Mouse (Mus musculus) heart, adult 2 months (tissue): ENCODE measurements around the gene Gm20837. TPM values are rescaled to one million over a fixed set of nuclear protein-coding genes. Genes with fewer than 3 reads are reported as not detected.
"Not testable (repeated sequence)": the region's sequence is repeated elsewhere in the genome, so short reads cannot be mapped to it uniquely, and the experiment has no call there.

Source experiments
- DNase-seq, 2 experiments: peaks; one replicate each; pipeline ENCODE4 v3.0.0; 2021
- H3K27ac ChIP-seq: fragments of 200-600 bp; 2 replicates; pipeline ENCODE4 v1.8.1; 2022
- H3K27me3 ChIP-seq: fragments of 200-500 bp; 2 replicates; pipeline ENCODE4 v1.6.1; 2012; ENCODE audit warnings: mild to moderate bottlenecking, low read length, inconsistent platforms, mixed read lengths; ENCODE audit not compliant: control insufficient read depth, insufficient read depth
- H3K36me3 ChIP-seq: fragments of 200-500 bp; 2 replicates; pipeline ENCODE4 v1.6.1; 2012; ENCODE audit warnings: low read length, inconsistent platforms; ENCODE audit not compliant: control insufficient read depth, insufficient read depth
- H3K4me1 ChIP-seq: fragments of 200-500 bp; 2 replicates; pipeline ENCODE4 v1.6.1; 2011; ENCODE audit warnings: low read length; ENCODE audit not compliant: control insufficient read depth, insufficient read depth
- H3K4me3 ChIP-seq: fragments of 200-600 bp; 2 replicates; pipeline ENCODE4 v1.8.1; 2022
- H3K79me2 ChIP-seq: fragments of 200-500 bp; replicated peaks from 2 replicates; pipeline ENCODE4 v1.6.1; 2012; ENCODE audit warnings: mild to moderate bottlenecking, inconsistent platforms, low read length, moderate library complexity, mixed read lengths; ENCODE audit not compliant: control insufficient read depth, insufficient read depth
- H3K9ac ChIP-seq: fragments of 200-500 bp; 2 replicates; pipeline ENCODE4 v1.6.1; 2012; ENCODE audit warnings: low read depth, mild to moderate bottlenecking, control low read depth, inconsistent platforms, low read length, mixed read lengths
- WGBS: fragments of 180-500 bp; shearing (Covaris S2); methylation state at CpG from one replicate; pipeline ENCODE4 v1.1.7; 2018; 5-methylcytosine and 5-hydroxymethylcytosine counted together
- intact Hi-C: fragments of 180-260 bp; cut with DNase I; formaldehyde crosslinking; loops from one replicate; pipeline ENCODE4 v1.15.1; 2025
- long read RNA-seq: library from polyadenylated mRNA; stranded (forward); transcript quantifications from one replicate; pipeline ENCODE4 v2.0.0, GENCODE M21; 2021
- polyA plus RNA-seq: library from polyadenylated mRNA; depleted of rRNA; stranded (reverse); fragments of >200 nt; gene quantifications from 2 replicates; pipeline ENCODE4 v1.2.3, GENCODE M21; 2012; rRNA removed
- total RNA-seq, 2 experiments: library from RNA; stranded (reverse); gene quantifications; 2 replicates each; pipeline ENCODE4 v1.2.3; 2021

Gm20837 gene
- not detected for total RNA-seq
- not detected in 2 replicates for polyA plus RNA-seq
- long read RNA-seq = 0 reads

GRCm38 (mm10) chrY:90400948-90401347 is at the start of gene Gm20837:
Gene Gm20837 (plus strand): TSS chrY:90401248.
- H3K36me3 ChIP-seq, H3K79me2 ChIP-seq, DNase-seq, H3K4me1 ChIP-seq, H3K27me3 ChIP-seq, H3K9ac ChIP-seq, intact Hi-C loops, H3K4me3 ChIP-seq, H3K27ac ChIP-seq: not testable (repeated sequence)
- WGBS = no CpG with 5 or more reads among the region's 7 CpGs
